Mouse (Mus musculus): ENCODE data around the gene Eif3d.

The Eif3d gene

DNA sequence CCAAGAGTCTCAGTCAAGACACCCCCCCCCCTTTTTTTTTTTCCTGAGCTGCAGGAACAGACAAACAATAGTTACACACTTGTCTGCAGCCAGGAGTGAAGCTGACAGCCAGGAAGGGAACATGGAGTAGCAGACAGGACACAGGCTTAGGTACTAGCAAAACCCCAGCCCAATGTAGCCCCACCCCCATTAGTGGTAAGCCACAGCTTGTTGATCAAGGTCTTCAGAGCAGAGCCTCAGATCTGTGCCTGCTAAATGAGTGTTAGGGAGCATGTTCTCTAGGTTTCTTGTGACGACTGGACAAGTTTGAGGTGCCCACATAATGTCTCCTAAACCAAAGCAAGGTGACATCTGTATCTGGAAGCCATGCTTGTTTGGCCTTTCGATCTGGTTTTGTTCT, 16.3 kb downstream of the Eif3d start:
- no peak for DNase-seq (ENCODE audit: low read depth, low spot score)

DNA sequence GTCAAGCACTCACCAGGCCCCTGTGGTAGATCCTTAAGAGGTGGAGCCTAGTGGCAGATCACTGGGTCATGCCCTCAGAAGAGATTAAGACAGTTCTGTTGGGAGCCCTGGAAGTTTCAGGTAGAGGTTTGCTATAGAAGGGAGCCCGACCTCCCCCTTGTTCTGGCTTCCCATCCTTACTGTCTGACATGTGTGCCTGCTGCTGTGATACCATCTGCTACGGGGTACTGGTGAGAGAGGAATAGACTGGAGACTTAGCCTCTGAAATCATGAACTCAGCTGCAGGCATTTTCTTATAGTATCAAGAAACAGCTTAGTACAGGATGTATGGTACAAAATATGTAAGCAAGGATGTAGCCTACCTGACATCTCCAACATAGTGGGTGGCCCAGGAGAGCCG, 17.7 kb downstream of the Eif3d start:
- no peak for DNase-seq (ENCODE audit: low read depth, low spot score)

DNA sequence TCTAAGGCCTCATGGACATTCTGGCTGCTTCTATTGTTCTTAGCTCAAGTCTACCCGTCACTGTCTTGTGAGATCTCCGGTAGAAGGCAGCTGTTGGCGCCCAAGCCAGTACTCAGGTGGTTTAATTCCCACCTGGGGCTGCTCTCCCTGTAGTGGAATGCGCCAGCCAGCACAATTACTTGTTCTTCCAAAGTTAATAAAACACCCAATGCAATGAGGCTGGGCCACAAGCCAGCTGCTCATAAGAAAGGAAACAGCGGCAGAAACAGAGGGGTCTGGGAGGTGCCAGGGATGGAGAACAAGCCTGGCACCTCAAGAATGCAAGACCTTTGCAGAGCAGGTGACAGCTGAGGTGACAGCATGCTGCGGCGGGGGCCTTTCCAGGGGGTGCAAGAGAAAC, 21.6 kb downstream of the Eif3d start:
- no peak for DNase-seq (ENCODE audit: low read depth, low spot score)

DNA sequence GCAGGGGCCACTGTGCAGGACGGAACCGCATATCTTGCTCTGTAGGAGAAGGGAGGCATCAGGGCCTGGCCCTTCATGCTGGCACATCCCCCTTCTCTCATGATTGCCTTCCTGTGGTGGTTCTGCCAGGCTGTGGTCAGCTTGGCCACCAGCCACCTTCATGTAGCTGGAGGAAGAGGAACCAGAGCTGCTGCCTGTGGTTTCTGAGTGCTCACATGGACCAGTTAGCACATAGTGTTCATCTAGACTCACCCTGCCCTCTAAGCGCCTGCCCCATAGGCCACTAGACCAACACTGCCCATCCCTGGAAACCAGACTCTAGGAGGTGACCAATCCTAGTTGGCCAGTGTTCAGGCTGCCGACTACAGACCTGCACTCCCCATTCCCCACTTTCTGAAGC, 24.9 kb downstream of the Eif3d start:
- no peak for DNase-seq (ENCODE audit: low read depth, low spot score)

GRCm38 (mm10) chr15:77941563-77941962, 29.1 kb downstream of the Eif3d start:
- DNase-seq (ENCODE audit: low read depth, low spot score) = no peak

GRCm38 (mm10) chr15:77938516-77938915, 32.1 kb downstream of the Eif3d start:
- DNase-seq (ENCODE audit: low read depth, low spot score) = no peak

- no peak for DNase-seq (ENCODE audit: low read depth, low spot score)
These were observed 34.8 kb downstream of the Eif3d start for GRCm38 (mm10) chr15:77935673-77936375.

- DNase-seq (ENCODE audit: low read depth, low spot score) = no peak
These were observed 35.6 kb downstream of the Eif3d start for GRCm38 (mm10) chr15:77934968-77935367.

DNA sequence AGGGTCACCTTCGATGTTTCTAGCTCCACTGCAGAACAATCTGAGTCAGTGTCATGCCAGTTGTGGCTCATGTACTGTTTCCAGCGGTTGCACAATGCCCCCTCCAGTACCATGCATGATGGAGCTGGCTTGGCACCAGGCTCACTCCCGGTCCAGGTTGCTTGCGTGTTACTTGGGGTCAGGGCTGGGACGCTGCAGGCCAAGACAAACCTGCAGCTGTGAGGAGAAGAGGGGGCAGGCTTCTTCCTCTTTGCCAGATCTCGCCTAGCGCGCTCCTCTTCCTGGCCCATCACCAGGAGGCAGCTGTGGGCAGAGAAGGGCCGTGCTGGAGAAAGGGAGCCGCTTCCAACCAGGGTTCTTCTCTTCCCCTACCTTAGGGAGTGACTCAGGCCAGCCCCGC, 36.3 kb downstream of the Eif3d start:
- DNase-seq (ENCODE audit: low read depth, low spot score) = no peak

GRCm38 (mm10) chr15:77933770-77934169, 36.8 kb downstream of the Eif3d start:
- DNase-seq (ENCODE audit: low read depth, low spot score) = peak; percentile 85

DNA sequence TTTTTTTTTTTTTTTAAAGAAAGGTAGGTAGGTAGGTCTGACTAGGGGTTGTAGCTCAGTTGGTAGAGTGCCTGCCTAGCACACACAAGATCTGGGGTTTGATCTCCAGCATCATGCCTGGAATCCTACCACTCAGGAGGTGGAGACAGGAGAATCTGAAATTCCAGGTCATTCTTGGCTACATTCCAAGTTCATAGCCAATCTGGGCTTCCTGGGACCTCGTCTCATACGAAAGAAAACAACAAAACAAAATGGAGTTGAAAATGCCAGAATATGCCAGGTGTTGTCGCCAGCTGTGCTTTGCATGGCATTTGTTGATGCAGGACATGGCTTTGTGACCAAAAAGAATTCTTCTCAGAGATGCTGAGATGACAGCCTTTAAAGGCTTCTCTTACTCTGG, 37.4 kb downstream of the Eif3d start:
- DNase-seq (ENCODE audit: low read depth, low spot score) = no peak

DNA sequence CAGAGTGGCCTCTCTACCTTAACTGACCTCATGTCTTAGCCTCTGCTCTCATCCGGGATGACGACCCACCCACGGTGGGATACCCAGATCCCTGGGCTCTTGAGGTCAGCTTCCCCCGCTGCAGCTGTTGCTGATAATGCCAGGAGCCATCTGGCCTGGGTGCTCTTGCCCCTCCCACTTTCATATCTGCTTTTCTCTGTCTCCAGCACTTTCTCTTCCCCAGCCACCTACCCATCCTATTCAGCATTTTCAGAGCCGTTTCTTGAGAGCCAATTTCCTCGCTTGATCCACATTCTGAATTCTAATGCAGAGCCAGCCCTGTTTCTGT, 39.0 kb downstream of the Eif3d start:
- DNase-seq (ENCODE audit: low read depth, low spot score) = no peak

DNA sequence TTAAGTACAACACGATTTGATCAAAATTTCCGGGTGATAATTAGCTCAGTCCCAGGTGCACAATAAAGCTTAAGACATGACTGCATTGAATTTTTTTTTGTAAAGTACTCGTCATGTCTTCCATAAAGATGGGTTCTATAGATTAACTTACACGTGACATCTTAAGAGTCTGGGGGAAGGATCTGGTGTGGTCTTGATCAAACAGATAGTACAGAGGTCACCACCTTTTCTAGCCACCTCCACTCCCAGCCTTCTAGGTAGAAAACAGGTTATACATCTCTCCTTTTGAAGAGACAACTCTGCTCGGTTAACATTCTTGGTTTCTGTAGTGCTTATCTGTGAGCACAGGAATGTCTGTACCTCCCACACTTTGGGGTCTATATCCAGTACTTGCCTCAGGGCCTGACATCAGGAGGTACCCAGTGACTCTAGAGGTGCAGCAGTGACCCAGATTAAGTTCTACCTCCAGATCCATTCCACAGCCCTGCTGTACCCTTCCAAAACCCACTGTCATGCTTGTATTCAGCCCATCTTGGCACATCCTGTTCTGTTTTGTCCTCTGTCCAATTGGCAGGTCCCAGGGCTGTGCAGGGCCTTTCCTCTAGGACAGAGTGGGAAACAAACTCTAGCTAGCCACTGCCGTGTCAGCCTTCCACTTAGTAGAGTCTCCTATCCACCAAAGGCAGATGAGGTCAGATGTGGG, 39.5 kb downstream of the Eif3d start:
- no peak for DNase-seq (ENCODE audit: low read depth, low spot score)

- DNase-seq (ENCODE audit: low read depth, low spot score) = no peak
These were observed 40.8 kb downstream of the Eif3d start for GRCm38 (mm10) chr15:77929804-77930203.

DNA sequence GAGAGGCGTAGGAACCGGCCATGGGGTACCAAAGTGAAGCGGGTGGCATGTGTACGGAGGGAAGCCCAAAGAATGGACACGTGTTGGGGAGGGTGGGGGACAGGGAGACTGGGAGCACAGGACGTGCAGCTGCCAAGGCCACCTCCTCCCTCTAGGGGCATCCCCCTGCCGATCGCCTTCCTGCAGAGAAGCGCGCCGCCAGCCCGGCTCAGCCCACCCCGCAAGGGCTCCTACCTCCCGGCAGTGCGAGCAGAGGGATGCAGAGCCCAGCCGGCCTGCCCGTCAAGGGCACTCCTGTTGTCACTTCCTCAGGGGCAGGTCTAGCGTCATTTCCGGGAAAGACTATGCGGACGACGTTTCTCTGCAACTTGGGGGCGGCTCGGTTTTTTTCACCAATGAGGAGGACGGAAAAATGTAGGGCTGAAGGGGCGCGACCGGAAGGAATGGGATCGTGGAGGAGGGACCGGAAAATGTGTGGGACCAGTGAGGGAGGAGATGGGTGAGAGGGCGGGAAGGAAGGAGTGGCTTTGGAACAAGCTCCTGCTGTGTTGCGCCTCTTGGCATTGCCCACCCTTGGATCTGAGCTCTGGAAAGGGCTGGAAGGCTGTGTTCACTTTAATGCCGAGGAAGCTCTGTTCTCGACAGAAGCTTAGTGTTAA, 41.8 kb downstream of the Eif3d start, which contains the start of gene Txn2:
Txn2 (minus strand) TSS at position 334 of the 659 bp plus-strand sequence.
- peak; percentile 98 for DNase-seq (ENCODE audit: low read depth, low spot score)

DNA sequence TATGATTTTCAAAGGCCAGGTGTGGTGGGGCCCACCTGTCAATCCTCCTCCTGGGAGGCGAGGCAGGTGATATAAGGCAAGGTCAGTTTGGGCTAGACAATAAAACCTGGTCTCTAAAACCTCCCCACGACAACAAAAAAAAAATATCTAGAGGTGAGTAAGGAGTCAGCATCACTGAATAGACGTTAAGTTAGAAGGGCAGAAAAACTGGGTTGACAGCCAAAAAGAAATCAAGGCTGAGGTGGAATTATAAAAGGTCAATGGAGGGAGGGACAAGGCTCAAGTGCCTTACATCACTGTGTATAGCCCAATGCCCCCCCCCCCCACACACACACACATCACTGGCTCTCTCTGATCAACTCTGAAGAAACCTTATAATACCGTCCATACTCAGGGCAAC, 42.5 kb downstream of the Eif3d start:
- DNase-seq (ENCODE audit: low read depth, low spot score) = no peak

GRCm38 (mm10) chr15:77926921-77927320, 43.7 kb downstream of the Eif3d start:
- no peak for DNase-seq (ENCODE audit: low read depth, low spot score)

GRCm38 (mm10) chr15:77925195-77925594, 45.4 kb downstream of the Eif3d start:
- DNase-seq (ENCODE audit: low read depth, low spot score) = no peak

GRCm38 (mm10) chr15:77923267-77924035, 47.2 kb downstream of the Eif3d start:
- no peak for DNase-seq (ENCODE audit: low read depth, low spot score)

GRCm38 (mm10) chr15:77922710-77923109, 47.9 kb downstream of the Eif3d start:
- no peak for DNase-seq (ENCODE audit: low read depth, low spot score)

DNA sequence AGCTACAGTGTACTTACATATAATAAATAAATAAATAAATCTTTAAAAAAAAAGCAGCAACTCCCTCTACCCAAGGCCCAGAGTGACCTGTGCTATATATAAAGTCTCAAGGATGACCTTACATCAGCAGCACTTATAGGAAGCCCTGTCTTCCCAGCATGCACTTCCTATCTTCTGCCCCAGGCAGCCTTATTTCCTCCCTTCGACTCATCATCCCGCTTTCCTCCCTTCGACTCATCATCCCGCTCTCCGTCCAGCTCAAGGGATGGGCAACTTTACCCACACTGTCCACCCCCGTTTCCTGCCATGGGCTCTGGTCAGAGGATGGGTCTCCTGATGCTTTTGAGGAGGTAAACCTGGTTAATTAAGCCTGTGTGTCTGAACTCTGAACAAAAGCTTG, 49.0 kb downstream of the Eif3d start:
- no peak for DNase-seq (ENCODE audit: low read depth, low spot score)
